Mouse (Mus musculus) induced T-regulatory cell, adult 2 months (primary cell): ENCODE measurements around the gene Tmem269.

Experiments used
- DNase-seq: peaks from one replicate; pipeline ENCODE4 v3.0.0-alpha.2; 2012; ENCODE audit warnings: low read depth

Tmem269 gene

DNA sequence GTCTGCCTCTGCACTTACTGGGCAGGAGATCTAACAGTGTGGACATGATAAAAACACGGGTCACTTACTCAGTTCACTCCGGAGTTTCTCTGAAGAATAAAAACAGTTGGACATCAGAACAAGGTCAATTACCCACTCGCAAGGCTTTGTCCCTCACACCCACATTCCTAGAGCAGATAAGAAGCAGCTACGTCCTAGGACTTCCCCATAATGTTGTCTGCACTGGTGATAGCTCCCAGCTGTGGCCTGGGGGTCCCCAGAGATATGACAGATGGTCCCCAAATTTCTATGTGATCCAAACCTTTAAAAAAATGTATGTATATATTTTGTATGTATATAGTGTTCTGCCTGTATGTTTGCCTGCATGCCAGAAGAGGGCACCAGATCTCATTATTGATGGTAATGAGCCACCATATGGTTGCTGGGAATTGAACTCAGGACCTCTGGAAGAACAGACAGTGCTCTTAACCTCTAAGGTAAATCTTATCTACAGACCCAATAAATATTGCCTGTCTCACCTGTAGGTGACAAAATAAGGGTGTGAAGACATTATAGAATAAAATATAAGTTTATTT, 37.8 kb downstream of the Tmem269 start:
- DNase-seq, result peak; percentile 28

DNA sequence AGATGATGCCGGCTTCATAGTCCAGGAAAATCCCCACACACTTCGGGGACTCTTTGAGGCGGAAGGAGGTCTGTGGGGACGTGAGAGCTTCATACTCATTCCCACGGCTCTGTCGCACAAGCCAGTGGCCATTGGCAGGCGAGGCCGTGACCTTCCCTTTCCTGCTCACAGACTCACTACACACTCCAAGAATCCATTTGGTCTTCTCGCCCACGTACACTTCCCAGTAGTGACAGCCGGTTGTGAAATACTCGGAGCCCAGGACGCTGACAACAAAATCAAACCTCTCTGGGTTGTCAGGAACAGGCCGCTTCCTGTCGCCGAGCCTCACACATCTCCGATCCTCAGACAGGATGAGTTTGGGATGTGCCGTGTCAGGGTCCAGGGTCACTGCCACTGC, 39.7 kb downstream of the Tmem269 start:
- no peak for DNase-seq

GRCm38 (mm10) chr4:119177702-119178101, 40.3 kb downstream of the Tmem269 start:
- DNase-seq, result no peak

- peak; percentile 97 for DNase-seq
These were observed 44.1 kb downstream of the Tmem269 start, which contains the start of gene Zfp691 for GRCm38 (mm10) chr4:119173851-119174453. TSS of gene Zfp691 (minus strand) at chr4:119174195.

GRCm38 (mm10) chr4:119172919-119173650, 44.9 kb downstream of the Tmem269 start:
- DNase-seq, result peak; percentile 56

GRCm38 (mm10) chr4:119167663-119168062, 50.4 kb downstream of the Tmem269 start:
- DNase-seq, result peak; percentile 93

DNA sequence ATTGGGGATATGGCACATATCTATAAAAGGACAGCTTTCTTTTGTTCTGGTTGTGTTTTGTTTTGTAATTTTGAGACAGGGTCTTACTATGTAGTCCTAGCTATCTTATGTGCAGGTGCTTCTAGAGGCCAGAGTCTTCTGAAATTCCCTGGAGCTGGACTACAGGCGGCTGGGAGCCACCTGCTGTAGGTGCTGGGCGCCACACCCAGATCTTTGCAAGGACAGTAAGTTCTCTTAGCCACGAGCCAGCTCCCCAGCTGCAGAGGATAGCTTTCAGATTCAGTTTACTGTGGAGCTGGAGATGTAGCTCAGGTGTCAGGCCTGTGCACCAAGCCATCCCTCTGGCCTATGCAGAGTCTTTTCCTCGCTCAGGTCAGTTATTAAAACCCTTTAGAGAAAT, 50.9 kb downstream of the Tmem269 start:
- no peak for DNase-seq

DNA sequence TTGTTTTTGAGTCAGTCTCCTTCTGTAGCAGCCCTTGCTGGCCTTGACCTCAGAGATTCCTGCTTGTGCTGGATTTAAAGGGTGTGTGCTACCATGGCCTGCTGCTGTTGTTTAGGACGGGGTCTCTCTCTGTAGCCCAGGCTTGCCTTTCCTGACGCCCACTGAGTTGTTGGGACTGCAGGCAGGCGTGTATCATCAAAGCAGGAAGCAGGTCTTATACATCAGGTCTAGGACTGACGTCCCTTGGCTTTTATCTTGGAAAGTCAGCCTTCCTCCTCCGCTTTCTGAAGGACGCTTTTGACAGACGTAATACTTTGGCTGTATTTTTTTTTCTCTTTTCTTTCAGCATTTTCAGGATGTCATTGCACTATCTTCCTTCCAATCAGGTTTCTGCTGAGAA, 52.1 kb downstream of the Tmem269 start:
- DNase-seq, result no peak

- DNase-seq, result no peak
These were observed 55.0 kb downstream of the Tmem269 start for GRCm38 (mm10) chr4:119162990-119163389.

- DNase-seq, result no peak
These were observed 56.7 kb downstream of the Tmem269 start for GRCm38 (mm10) chr4:119161358-119161757.

- no peak for DNase-seq
These were observed 60.1 kb downstream of the Tmem269 start for GRCm38 (mm10) chr4:119157891-119158290.

DNA sequence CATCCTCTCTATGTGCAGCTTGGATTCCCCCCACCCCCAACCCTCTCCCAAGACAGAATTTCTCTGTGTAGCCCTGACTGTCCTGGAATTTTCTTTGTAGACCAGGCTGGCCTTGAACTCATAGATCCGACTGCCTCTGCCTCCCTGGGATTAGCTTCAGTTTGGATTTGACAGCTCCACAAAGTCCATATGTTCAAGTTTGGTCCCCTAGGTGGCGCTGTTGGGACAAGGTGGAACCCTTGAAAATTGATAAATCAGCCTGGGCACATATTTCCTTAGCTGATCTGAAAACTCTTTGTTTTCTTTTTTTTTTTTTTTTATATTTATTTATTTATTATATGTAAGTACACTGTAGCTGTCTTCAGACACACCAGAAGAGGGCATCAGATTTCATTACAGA, 60.8 kb downstream of the Tmem269 start:
- DNase-seq, result peak; percentile 81
